Mouse (Mus musculus): ENCODE data around the gene Tmem30a. TPM values are rescaled to one million over a fixed set of nuclear protein-coding genes. Genes with fewer than 3 reads are reported as not detected.

Gene Tmem30a
- total RNA-seq, 4 experiments from 2014 or later, result 110 to 141 (median 123) TPM

DNA sequence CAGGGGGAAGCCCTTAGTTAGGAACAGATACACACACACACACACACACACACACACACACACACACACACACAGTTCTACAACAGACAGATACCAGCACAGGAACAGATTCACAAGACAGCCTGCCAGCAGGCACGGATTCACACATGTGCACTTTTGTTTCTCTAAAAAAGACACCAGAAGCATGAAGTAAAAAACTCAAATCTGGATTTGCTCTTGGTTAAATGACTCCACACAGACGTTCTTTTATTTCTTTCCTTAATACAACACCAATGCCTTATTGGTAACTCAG is 7.6 kb downstream of the Tmem30a start:
- no peak for DNase-seq

DNA sequence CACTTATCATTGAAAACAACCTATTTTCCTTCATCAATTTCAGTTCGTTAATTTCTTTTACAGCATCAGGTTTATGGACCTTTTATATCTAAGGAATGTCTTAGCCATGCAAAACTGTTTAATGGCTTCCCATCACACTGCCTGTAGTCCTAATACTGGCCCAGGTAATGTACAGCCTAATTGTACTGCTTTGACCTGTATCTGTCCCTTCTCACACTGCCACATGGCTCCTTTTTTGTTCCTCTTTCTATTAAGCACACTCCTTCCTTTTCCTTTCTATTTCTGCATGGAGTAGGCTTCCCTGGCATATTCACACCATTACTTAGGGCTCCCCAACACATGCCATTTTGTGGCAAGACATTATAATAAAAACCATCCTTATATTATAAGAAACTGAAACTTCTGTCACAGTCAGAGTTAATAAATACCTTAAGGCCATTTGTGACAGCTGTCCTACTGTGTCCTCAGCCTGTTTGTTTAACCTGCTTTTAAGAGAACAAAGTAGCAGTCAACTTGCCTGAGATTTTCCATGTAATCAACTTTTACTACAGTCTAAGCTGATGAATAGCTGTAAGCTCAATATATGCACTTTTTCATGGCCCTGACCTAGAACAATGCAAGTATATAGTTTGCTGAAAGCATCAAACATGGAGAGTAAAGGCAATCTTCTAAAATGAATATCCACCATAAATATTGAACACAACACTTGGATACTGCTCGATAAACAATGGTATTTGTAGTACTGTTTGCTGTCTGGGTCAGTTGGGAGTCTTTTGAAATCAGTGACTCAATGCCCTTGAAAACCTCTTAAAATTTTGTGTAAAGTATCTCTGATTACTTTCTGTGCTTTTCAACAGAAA is 8.1 kb downstream of the Tmem30a start:
- DNase-seq, result no peak

DNA sequence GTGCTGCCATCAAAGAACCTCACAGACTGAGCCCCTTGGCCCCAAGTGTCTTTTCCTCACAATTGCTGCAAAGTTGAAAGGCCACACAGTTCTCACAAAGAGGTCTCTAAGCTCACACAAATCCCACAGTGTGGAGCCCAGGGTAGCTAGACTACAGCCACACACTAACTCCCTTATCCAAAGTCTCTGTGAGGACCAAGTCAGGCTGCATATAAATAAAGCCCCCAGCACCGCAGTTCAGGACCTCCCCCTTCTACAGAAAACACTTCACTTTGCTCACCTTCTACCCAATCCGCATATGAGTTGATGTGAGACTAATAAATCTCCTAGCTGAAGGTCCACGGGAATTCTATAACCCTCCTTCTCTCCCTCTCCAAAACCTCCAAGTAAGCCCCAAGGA is 8.9 kb downstream of the Tmem30a start:
- DNase-seq, result no peak

DNA sequence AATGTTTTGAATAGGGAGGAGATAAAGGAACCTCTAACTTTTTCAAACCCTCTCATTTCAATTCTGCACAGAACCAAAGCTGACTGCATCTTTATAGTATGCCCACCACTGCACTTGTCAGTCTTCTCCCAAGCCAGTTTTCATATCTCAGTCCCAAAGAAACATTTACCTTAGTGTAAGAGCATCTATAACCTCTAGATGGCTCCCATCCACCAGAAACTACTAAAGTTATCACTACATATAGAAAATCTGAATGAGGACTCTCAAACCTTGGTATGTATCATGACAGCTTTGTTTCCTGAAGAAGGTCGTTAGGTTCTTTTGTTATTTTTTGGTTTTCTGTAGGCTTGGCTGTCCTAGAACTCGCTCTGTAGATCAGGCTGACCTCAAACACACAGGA is 14.0 kb downstream of the Tmem30a start:
- DNase-seq, result no peak

DNA sequence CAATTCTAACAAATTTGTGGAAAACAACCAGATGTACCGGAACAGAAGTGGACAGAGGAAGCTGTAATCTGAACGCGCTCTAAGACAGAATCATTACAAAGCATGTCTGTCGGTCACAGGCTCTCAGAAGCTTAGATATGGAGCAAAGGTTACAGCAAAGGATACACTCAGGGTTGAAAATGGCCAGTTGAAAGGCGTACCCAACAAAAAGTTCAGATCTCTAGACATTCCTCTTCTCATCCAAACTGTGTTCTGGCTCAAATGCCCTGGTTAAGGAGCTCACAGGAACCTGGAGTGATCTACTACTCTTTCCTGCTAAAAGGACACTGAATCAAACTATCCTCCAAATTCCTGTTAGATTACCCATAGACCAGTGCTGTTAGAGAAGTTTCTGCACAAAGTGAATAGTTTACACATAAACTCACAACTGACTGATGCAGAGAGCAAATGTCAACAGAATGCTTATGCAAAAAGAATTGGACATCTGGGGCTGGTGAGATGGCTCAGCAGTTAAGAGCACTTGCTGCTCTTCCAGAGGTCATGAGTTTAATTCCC is 26.2 kb downstream of the Tmem30a start:
- DNase-seq, result no peak

DNA sequence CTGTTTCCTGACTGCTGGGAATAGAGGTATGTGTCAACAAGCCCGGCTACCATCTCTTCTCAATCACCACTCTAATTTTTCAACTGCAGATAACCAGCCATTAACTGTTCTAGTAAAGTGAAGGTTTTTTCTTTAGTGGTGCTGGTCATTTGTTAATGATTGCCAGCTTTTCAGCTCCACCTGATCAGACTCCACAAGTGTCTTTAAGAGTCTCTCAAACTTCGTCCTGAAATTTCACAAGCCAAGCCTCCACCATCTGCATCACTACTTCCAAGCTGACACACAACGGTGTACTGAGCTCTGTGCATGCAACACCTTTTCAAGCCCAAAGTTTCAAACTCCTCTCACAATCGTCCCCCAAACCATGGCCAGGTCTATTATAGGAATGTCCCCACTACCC is 28.0 kb downstream of the Tmem30a start:
- no peak for DNase-seq

DNA sequence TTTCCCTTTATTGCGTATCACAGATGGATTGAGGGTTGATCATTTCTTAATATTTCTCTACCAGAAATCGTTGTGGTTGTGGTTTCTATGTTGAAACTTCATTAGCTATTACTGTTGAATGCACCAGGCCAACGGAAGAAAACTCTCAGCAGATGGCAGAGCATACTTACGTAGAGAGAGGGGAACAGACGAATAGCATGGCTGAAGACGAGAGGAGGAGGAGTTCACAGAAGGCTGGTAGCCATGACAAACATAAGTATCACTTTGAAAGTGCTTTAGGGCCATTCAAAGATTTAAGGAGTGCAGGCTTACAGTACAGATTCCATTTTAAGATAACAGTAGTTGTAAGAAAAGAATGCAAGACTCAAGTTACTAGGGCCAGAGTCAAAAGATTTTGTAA is 30.8 kb downstream of the Tmem30a start:
- DNase-seq, result no peak

DNA sequence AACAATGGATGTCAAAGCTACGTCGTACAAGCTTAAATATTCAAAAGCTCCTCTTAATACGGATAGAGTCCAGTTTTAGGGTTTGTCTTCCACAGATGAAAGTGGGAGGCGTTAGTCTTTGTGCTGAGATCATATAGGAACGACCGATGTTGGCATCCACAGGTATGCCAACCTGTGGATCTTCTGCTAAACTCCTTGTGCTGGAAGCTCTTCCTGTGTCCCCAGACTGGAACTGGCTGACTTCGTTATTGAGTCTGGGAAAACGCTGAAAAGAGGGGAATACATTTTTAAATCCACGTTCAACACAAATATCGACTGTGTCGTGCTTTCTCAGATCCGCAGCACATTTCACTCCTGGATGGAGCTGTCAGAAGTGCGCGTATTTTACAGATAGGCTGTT is 33.2 kb downstream of the Tmem30a start:
- DNase-seq, result no peak

DNA sequence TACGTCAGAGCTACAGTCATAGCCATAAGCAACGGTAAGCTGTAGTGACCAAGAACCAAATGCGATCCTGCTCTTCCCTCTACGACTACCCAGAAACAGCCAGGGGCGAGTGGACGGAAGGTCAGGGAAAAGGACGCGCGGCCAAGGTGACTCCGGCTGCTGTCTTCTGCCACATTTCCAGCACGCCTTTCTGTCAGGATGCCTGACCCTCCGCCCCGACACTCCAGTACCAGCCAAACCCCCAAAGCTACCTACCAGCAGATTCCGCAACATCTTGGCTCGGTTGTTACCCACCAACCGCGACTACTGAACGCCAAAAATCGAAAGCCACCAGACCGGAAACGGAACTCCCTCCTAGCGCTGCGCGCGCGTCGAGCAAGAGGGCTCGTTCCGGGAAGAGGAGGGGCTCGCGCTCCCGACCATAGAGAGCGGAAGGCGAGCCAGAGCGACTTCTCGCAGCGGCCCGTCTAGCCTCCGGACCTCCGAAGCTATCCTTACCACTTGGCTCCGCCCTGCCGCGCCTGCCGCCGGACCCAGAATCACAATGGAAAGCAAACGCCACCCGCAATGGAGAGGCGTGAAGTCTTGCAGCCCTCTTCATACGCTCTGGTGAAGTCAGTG is 33.8 kb downstream of the Tmem30a start, which contains the start of gene Cox7a2:
Cox7a2 (minus strand) TSS at position 494 of the 621 bp plus-strand sequence.
- peak; percentile 94 for DNase-seq

DNA sequence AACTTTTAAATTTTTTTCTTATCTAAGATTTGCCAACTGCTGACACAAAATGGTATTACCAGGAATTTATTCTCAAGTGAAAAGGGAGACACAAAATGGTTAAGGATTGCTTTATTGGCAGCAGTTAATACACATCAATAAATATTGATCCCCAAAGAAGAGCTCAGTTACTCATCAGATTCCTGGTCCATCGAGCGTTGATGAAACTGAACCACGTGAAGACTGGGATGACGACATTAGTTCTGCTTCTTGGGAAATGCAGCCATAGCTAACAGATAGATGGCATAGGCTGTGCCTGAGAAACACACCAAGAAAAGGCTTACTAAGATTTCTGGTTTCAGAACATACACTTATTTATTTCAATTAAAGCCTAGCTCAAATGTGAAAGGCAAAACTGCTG is 38.0 kb downstream of the Tmem30a start:
- no peak for DNase-seq

DNA sequence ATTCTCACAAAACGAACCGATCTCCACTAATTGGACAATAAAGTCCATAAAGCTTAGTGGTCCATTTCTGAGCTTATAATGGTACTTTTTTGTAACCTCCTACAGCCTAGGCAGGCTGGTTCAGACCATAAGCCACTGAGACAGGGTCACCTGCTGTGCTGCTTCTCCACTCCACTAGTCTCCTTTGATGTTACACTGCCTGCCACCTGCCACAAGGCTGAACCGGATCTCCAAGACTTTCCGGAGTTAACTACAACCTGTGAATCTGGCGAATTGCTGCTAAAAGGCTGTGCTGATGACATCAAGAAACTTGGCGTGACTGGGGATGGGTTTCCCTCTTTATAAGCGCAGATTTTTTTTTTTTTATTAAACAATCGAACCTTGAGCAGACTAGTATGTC is 41.5 kb downstream of the Tmem30a start:
- DNase-seq, result no peak

DNA sequence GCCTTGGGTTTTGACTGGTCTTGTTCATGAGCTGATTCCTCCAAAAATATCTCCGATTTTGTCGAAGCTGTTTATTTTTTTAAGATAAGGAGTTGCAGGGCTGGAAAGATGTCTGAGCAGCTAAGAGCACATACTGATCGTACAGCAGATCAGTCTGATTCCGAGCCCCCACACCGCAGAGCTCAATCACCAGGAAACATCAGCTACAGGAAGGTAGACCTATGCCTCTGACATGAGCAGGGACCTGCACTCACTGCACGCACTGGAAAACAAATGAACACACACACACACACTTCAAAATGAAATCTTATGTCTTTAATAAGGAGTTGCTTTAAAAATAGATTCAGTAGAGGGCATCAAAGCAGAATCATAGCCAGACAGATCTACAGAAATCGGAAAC is 42.6 kb downstream of the Tmem30a start:
- DNase-seq, result no peak

DNA sequence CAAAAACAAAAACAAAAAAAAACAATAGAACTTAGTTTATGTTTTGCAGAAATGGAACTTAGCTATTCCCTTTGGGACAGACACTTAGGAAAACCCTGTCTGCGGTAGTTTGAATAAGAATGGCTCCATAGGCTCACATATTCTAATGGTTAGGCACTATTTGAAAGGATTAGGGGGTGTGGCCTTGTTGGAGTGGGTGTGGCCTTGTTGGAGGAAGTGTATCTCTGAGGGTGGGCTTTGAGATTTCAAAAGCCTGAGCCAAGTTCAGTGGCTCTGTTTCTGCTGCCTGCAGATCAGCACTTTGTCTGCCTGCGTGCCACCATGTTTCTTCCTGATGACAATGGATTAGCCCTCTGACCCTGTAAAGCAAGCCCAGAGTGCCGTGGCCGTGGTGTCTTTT is 48.3 kb downstream of the Tmem30a start:
- DNase-seq, result no peak

DNA sequence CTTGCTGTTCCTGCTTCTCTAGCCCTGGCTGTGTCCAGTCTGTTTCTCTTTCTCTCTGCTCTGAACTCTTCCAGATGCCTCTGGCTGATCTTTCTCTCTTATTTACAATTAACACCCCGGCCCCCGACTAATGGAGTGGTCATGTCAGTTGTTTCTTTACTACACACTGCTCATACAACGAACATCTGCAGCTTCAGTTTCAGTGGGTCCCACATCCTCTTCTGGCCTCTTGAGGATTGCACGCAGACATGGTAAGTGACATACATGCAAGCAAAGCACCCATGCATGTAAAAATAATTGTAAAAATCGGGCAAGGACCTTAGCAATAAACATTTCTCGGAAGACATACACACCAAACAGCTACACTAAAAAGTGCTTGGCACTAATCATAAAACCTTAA is 57.7 kb downstream of the Tmem30a start:
- no peak for DNase-seq

DNA sequence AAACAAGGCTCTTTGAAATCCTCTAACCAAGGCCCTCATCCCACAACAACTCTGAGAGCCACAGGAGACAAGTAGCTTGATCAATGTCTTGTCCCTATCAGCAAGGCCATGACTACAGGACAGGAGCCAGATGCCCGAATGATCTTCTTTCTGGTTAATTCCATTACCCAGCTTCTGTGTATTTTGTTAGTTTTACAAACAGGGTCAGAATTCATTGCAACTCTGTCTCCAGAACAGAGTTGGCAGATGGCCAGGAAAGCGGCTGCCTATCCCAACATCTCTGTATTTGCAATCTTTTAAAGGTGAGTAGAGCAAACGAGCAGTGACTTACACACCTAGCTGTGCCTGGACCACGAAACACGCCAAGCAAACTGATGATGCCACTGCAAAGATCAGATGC is 63.0 kb downstream of the Tmem30a start:
- peak; percentile 10 for DNase-seq

DNA sequence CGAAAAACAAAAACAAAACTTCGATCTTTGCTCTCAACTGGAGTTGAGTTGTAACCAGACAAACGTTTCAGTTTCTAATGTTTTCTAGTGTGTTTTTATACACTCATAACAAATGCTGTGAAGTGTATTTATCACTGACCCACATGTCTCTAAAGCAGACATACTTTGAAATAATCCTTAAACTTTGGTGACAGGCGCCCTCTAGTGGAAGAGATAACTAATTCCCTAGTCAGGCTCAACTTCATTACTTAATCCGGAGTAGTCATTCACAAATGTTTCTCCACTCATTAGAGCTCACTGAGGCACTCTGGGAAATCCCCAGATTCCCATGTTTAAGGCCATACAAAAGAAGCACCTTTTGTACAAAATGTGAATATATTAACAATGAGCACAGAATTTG is 70.2 kb downstream of the Tmem30a start:
- DNase-seq, result no peak

DNA sequence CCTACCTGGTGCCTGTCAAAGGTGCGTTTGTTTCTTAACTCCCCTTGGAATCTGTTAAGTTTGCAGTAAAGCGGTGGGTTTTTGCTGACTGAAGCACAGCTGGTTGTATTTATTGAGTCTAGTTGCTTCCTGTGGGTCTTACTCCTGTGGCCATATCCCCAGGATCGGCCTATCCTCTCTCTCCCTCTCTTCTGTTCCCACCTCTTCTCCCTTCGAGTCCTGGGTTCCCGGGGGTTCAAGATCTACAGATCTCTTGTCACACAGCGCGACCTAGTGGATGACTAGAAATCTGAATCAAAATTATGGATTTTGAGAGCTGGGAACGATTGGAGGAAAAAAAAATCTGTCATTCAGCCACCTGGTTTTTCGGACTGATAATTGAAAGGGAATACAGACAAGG is 72.3 kb downstream of the Tmem30a start:
- peak; percentile 13 for DNase-seq

DNA sequence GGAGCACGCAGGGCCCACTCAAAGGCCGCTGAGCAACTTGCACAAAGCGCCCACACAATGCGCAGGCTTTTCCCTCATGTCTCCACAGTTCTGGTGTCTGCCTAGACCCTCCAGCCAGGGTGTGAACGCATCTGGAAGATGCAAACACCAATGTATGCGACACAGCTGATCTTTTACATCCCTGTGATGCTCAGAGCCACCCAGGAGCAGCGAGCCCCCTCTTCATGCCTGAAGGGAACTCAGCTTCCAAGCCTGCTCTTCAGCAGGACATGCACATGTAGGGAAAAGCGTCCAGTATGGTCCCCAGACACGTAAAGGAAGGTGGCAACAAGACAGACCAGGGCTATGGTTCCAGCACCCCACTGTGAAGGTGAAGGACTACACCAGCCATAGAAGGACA is 73.2 kb downstream of the Tmem30a start:
- DNase-seq, result no peak

DNA sequence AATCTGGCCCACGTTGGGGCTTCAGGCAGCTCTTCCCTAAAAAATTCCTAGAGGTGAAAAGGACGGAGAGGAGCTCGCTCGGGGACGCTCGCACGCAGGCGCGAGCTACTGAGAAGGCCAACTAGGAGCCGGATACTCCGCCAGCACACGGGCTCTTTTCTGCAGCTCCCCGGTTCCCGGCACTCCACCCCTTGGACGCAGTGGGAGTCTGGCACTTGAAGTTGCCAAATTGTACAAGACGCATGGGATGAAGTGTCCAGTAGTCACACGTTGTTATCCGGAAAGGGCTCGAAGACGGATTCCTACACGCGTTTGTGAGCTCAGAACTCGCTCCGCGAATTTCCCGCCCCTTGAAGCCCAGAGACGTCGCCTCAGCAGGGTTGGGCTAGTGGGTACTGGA is 73.9 kb downstream of the Tmem30a start:
- no peak for DNase-seq

Other genes starting within 250 kb of the Tmem30a start
- 10 to 100 TPM; 19.7 to 22.7 (median 20.9) TPM for gene Col12a1, start 74.7 kb downstream of the Tmem30a start, total RNA-seq (2022)
- gene Cox7a2, start 33.6 kb downstream of the Tmem30a start, total RNA-seq (2022), result 100 to 1,000 TPM; 227 to 347 (median 305) TPM
- 10 to 100 TPM; 42.4 to 85.0 (median 65.0) TPM for gene Filip1, start 219.3 kb upstream of the Tmem30a start, total RNA-seq (2022)

Measured in adrenal gland, adult 8-10 months (tissue).